Mouse (Mus musculus): ENCODE results near the gene Nxpe5.
A peak's percentile ranks its signal among the peaks of the same experiment; 100 is the strongest.

Gene Nxpe5

DNA sequence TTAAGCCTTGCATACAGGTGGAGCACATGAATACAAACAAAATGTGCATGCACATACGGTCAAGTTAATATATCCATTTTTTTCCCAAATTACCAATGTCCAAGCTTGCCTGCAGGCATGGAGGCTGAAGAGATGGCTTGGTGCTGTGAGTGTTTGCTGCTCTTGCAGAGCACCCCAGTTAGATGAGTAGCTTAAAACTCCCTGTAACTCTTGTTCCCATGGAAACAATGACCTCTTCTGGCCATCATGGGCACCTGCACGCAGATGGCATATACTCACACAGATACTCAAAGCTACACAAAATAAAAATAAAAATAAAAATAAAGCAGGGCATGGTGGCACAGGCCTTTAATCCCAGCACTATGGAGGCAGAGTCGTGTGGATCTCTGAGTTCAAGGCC lies 27.4 kb downstream of the Nxpe5 start:
- no peak for DNase-seq (ENCODE audit: low read depth, low spot score)

DNA sequence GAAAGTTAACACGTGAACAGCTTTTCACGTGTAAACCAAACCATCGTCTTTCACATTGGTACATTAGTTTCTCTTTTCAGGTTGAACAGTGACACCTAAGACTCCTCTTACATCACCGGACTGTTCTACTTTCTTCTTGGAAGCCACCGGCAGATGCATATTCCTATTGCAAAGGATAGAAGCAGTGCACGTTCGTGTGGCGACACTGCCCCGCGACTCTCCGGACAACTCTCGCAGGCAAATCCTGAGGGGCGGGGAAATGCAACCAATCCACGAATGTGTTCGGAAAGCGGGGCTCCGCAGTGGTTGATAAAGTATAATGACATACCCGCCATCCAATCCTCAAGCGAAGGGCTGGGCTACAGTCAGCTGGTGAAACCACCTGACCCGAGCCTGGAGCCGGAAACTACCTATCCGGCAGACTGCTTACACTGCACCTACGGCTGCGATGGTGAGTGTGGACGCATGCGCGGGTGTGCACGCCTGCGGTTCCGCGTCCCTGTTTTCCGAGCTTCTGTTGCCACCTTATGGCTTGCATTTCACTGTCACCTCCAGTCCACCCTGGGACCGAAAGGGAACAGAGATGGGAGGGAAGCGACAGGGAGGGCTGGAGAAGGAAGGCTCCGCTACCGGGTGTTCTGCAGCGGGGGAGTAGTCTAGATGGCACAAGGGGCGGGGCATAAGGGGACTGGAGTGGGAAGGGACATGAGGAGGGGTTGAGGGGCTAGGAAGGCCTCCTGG lies 29.8 kb downstream of the Nxpe5 start, which contains the start of gene Lamtor4:
Gene Lamtor4, plus strand, starts transcription at position 130 of the 741 bp plus-strand sequence.
- DNase-seq (ENCODE audit: low read depth, low spot score): peak; percentile 95

DNA sequence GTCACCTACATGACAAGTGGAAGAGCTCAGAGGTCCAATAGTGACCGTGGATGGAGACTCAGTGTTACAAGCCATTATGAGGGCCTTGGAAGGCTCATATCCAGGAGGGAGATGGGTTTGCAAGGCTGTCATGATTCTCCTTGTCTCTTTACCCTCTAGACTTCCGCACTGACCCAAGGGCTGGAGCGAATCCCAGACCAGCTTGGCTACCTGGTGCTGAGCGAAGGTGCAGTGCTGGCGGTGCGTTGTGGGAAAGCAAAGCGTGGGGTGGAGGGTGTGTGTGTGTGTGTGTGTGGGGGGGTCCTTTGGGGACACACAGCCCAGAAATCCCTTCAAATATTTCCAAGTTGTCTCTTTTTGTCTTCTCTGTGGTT lies 30.4 kb downstream of the Nxpe5 start:
- no peak for DNase-seq (ENCODE audit: low read depth, low spot score)

DNA sequence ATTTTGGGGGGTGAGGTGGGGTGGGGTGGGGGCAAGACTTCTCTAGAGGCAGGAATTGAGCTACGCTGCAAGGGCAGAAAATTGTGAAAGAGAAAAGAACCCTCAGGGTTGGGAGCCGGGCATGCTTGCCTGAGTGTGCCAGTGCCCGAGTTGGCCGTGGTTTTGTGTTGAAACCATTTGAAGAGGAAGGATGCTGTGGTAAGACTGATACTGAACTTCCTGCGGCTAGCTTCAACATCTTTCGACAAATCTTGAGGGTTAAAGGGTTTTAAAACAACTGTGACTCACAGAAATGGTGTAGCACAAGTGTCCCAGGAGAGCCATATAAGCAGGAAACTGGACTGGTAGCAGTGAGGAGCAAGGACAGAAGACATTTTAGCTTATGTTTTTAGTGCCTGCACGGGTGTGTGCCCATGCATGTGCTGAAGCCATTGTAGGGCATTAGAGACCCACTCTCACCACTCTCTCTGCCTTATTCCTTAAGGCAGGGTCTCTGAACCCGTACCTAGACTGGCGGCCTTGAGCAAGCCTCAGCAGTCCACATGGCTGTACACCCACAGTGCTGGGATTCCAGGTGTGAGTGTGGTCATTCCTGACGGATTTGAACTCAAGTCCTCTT lies 31.4 kb downstream of the Nxpe5 start:
- no peak for DNase-seq (ENCODE audit: low read depth, low spot score)

DNA sequence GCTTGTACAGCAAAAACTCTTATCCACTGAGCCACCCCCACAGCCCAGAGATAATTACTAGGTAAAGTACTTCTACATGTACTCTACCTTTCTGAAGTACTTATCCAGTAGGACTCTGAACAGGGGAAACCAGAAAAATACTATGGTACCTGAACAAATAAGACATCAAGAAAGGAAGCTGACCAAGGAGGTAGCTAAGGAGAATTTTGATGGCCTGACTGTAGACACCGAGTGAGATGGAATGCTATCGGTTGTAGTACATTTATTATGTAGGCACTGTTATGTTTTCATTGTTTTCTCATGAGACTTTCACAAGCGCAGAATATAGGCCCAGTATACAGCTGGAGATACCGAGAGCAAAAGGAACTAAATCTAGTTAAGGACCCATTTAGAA lies 31.9 kb downstream of the Nxpe5 start:
- no peak for DNase-seq (ENCODE audit: low read depth, low spot score)

DNA sequence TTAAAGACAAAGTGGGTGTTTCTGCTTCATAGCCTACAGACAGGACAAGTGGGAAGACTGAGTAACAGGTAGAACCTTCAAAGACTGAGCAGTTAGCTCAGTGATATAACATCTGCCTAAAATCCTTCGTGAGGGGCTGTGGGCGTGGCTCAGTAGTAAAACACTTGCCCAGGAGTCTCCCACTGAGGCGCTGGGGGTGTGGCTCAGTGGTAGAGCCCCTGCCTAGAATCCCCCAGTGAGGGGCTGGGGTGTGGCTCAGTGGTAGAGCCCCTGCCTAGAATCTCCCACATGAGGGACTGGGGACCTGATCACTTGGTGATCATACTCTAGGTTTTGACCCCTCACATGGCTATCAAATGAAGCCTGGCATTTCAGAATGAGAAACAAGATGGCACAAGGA lies 32.4 kb downstream of the Nxpe5 start:
- no peak for DNase-seq (ENCODE audit: low read depth, low spot score)

DNA sequence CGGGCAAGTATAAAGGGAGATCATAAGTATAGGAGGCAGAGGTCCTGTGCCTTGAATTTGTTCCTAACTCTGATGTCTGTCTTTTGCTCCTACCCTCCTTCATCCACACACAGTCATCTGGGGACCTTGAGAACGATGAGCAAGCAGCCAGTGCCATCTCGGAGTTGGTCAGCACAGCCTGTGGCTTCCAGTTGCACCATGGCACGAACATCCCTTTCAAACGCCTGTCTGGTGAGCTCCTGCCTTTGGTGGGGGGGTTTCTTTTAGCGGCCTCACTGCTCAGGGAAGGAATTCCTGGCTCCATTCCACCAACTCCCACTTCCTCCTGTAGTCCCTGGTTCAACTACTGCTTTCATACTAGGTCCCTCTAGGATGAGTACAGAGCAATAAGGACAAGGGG lies 32.8 kb downstream of the Nxpe5 start:
- no peak for DNase-seq (ENCODE audit: low read depth, low spot score)

DNA sequence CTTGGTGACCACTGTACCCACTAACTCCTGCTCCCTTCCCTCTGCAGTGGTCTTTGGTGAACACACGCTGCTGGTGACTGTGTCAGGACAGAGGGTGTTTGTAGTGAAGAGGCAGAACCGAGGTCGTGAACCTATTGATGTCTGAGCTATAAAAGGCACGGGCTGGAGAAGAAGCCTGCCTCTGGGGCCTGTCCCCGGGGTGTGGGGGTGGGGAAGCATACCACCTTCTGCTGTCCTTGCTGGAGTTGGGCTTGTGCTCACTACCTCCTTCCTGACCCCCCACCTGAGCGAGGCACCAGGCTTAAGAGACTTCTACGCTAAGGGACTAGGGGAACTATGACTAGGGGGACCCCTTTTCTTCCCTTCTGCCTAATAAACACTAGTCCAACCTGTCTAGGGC lies 33.3 kb downstream of the Nxpe5 start:
- DNase-seq (ENCODE audit: low read depth, low spot score): no peak

DNA sequence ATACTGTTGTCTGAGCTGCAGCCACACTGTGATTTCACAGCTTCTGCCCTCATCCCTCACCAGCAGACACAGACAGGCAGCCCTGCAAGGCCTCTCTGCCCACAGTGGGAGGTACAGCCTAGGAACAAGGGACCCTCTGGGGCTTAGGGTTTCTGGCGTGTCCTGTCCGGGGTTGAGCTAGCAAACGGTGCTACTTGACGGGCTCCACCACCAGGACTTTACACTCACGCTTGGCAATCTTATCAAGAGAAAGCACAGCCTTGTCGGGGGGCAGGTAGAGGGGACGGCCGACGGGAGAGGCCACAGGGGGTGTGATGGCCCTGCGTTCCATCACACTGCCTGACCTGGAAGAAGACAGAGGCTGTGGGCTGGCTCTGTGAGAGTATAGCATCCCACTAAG lies 34.4 kb downstream of the Nxpe5 start:
- DNase-seq (ENCODE audit: low read depth, low spot score): no peak

DNA sequence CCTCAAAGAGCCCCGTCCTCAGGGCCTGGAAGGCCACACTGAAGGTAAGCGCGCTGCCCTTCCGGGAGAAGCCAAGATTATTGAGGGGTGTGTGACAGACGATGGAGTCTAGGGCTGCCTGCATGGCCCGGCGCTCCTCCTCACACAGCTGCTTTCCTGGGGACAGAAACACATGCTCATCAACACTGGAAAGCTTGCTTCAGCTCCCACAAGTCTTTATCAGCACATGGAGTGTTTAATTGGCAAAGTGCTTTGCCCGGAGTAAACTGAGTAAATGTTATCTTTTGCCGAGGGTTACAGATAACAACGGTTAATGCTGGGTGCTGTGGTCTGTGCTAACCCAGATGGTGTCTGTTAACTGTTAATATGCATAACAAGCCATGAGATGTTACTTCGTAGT lies 35.1 kb downstream of the Nxpe5 start:
- no peak for DNase-seq (ENCODE audit: low read depth, low spot score)

DNA sequence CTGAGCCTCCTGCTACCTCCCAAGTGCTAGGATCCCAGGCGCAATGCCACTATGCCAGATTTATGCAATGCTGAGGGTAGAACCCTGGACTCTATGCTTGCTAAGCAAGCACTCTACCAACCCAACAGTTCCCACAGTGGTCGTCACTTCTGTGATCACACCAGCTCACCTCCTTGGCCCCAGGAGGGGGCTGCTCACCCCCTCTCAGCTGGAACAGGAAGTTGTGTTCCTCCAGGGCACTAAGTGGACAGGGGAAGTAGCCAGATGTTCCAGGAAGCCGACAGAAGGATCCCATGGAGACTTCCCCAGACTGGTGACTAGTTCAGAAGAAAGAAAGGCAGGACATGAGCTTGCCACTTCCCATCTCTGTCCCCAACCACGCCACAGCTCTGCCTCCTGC lies 36.3 kb downstream of the Nxpe5 start:
- DNase-seq (ENCODE audit: low read depth, low spot score): no peak

DNA sequence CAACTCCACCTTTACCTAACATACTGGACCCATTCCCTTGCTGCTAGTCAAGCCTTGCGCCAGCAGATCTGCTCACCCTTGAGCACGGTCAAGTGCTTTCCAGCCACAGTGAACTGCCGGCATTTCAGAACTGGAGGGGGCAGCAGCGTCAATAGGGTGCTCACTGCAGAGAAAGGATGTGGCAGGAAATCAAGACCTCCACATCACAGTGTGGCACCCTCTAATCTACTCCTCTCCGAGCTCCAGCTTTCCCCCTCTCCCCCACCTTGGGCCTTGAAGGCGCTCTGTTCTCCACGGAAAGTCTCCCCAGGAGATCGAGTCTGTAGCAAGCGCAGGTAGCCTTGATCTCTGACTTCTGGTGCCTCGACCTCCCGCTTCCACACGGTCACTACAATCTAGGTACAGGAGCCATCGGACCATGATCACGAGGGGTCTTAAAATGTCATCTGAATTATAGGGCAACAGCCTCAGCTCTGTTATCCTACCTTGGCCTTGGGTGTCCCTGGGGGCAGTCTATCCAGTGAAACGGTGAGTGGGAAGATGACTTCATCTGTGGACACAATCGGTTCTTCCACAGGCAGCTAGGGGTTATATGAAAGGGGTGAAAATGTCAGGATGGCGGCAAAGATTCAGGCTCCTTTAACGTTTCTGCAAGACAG lies 37.0 kb downstream of the Nxpe5 start:
- no peak for DNase-seq (ENCODE audit: low read depth, low spot score)

DNA sequence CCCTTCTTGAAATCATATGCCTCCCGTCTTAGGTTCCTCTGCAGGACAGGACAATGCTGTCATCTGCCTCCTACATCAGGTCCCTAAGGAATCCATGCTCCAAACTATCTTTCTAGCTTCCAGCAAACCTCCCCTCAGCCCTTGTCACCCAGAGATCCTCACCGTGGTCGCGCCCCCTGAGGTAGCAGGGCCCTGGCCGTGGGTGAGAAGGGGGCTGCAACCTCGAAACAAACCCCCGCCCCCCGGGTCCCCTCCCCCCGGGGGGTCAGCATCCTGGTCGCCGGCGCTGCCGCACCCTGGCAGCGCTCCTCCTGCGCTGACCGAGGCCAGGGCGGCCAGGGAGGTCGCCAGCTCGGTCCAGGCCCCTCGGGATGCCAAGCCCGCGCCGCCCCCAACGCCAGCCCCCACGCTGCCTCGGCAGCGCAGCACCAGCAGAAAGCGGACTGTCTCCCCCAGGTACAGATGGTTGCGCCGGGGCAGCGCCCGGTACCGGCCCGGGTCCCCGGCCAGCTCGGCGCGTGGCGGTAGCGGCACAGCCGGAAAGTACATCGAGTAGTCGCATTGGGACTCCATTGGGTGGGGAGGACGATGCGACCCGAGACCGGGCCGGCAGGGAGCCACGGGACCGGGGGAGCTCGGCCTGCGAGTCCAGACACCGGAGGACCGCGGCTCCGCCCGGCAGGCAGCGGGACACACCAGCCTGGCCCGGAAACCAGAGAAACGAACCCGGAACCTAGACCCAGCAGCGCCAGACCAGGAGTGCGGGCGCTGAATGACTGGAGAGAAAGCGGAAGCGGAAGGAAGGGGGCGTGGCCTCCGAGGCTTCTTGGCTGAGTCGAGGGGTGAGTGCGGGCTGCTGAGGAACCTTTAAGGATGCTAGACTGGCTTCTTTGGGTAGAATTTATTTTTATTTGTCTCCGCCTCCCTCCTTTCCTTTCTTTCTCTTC lies 37.8 kb downstream of the Nxpe5 start, which contains the start of gene BC037034:
Gene BC037034, minus strand, starts transcription at position 774 of the 947 bp plus-strand sequence.
- peak; percentile 88 for DNase-seq (ENCODE audit: low read depth, low spot score)

DNA sequence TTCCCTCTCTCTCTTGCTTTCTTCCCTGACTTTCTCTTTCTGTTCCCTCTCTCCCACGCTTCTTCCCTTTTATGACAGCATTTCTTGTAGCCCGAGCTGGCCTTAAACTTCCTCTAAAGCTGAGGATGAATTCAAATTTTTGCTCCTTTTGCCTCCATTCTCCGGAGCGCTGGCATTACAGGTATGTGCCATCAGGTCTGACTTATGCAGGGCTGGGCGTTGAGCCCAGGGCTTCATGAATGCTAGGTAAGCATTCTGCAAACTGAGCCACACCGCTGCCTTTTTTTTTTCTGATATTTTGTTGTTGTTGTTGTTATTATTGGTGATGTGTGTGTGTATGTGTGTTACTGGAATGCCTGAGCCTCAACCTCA lies 38.5 kb downstream of the Nxpe5 start:
- no peak for DNase-seq (ENCODE audit: low read depth, low spot score)

DNA sequence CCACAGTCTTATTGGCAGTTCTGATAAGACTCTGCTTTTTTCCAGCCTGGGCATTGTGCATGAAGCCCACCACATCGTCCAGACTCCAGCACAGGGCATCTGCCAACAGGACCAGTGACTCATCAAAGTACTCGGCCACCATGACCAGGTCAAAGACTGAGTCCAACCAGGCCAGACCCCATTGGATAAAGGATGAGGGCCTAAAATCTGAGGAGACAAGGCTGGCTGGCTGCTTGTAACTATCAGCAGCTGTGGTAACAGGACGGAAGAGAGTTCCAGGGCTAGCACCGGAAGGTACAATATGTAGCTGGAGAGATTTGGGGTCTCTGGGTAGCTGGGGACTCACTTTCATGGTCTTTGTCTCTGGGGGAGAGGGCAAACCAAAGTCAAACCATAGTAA lies 40.0 kb downstream of the Nxpe5 start:
- DNase-seq (ENCODE audit: low read depth, low spot score): no peak

DNA sequence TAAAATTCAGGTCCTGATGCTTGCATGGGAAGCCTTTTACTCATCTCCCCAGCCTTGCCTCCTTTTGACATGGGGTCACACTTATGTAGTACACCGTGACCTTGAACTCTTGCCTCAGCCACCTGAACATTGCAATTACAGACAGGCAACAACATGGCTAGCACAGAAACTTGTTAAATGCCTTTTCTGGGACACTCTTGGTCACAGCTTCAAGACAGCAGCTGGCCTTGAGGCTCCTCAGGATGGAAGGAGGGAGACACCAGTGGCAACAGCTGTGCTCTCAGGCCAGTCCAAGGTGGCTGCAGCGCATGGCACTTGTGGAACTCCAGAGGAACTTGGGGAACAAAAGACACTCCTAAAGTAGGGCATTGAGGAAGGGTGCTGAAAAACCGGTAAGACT lies 41.4 kb downstream of the Nxpe5 start:
- DNase-seq (ENCODE audit: low read depth, low spot score): no peak

DNA sequence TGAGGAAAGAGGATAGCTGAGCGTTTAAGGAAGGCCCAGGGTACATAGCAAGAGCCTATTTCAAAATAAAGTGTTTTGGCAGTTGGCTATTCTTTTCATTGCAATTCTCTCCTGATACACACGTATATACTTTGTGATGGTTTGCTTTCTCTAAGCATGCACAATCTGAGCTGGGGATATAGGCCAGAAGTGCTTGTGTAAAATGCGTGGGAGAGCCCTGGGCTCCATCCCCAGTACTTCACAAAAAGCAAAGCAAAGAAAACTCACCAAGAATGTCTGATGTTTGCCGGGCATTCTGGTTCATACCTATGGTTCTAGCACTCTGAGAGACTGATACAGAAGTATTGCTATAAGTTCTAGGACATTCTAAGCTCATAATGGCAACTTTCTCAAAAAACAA lies 43.3 kb downstream of the Nxpe5 start:
- no peak for DNase-seq (ENCODE audit: low read depth, low spot score)

DNA sequence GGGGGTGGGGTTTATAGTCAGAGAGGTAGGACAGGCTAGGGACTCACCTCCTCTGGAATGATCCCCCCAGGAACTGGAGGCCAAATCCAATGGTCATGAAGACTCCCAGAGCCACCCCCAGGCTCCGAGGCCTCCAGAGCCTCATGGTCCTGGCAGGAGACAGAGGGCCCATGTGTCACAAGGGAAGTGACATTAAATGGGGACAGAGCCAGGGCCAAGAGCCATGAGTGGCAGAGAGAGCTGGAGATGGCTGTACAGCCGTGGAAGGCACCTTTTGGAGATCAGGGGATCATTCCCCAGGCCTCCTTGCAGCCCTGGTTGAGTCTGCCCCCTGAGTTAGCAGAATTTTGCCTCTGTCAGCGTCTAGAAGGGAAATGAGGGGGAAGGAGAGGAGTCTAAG lies 45.5 kb downstream of the Nxpe5 start:
- DNase-seq (ENCODE audit: low read depth, low spot score): no peak

DNA sequence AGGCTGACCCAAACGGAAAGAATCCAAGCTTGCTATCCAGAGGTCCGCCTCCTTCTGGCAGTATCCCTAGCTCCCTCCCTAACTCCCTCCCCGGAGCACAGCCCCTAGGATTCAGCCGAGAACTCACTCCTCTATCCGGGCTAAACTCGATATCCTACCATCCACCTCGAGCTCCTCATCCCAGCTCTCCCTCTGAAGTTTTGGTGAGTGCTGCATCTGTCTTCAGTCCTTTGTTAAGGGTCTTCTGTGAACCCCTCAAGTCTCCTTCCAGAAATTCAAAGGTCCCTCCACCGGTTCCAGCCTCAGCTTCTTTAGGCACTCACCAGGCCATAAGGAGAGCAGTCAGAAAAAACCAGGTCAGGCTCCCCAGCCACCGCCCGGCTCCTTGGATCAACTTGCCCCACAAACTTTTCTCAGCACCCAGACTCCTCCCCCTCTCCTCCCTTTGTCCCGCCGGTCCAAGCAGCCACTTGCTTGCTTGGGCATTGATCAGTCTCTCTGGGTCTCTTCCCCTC lies 46.8 kb downstream of the Nxpe5 start, which contains the start of gene Gal3st4:
Gene Gal3st4, minus strand, starts transcription at position 432 of the 515 bp plus-strand sequence.
- DNase-seq (ENCODE audit: low read depth, low spot score): peak; percentile 58

DNA sequence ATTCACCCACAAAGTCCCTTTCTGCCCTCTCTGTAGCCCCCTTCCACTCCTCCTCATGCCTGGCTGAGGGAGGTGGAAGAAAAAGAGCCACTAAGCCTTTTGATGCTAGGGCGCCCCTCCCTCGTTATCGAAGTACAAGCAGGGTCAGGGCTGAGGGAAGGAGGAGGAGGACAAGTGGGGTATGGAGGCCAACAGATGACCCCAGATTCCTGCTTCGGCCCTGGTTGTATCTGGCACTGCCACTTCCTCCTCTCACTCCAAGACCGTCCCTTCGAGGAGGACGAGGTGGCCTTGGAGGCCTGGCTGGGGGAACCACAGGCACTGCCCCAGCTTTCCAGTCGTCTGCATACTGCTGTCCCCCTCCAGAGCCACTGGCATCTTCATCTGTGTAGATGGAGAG lies 48.5 kb downstream of the Nxpe5 start:
- no peak for DNase-seq (ENCODE audit: low read depth, low spot score)

DNA sequence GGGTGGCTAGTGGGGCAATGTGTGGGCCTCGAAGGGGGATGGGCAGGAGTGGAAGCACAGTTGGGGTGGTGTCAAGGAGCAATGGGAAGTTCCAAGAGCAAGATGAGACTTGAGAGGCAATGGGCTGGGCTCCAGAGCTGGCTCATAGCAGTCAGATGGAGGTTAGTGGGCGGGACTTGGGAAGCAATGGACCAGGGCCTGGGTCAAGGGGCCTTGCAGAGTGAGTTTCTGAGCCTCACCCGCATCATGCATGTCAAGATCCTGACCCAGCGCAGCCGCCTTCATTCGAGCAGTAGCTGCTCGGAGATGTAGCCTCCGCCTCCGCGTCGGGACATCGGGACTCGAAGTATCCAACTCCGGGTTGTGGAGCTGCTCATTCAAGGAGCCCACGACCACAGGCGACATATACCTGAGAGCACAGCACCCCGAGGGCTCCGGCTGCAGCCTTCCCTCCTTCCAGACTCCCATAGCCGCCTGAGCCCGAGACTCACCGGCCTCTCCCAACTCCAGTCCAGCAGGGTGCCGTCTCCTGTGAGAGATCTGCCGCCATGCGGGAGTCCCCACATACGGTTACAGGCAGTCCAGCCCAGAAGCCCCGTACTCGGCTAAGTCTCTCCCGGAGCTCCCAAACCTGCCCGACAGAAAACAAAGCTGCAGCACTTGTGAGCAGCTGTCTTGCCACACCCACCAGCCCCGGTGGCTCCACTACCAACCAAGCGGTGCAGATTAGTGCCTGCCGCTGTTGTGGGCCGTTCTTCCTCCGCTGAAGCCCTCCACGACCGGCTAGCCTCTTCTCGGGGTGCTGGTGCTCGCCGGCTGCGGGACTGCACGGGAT lies 49.7 kb downstream of the Nxpe5 start:
- no peak for DNase-seq (ENCODE audit: low read depth, low spot score)

All from mesoderm, embryonic 11.5 days (tissue).